Mouse (Mus musculus) hindbrain, embryonic 14.5 days (tissue): ENCODE measurements around the gene Pde3a. TPM values are rescaled to one million over a fixed set of nuclear protein-coding genes. Genes with fewer than 3 reads are reported as not detected.

Experiments used
- ATAC-seq: fragments of 200-750 bp; cut with Nextera tagmentation; 2 replicates; pipeline ENCODE4 v1.8.0; 2017; ENCODE audit warnings: moderate number of reproducible peaks, mild to moderate bottlenecking, moderate TSS enrichment, moderate library complexity; ENCODE audit not compliant: low FRiP score
- DNase-seq: peaks from one replicate; pipeline ENCODE4 v3.0.0-alpha.2; 2015; ENCODE audit warnings: low spot score
- H3K27ac ChIP-seq: fragments of 300-500 bp; sonication (generic); 2 replicates; pipeline ENCODE4 v1.5.1; 2014; ENCODE audit warnings: mild to moderate bottlenecking, moderate library complexity
- H3K27me3 ChIP-seq: fragments of 300-500 bp; sonication (generic); 2 replicates; pipeline ENCODE4 v1.6.1; 2014; ENCODE audit warnings: mild to moderate bottlenecking, low read length, mixed read lengths; ENCODE audit not compliant: control insufficient read depth, insufficient read depth
- H3K36me3 ChIP-seq: fragments of 300-500 bp; sonication (generic); replicated peaks from 2 replicates; pipeline ENCODE4 v1.6.1; 2014; ENCODE audit not compliant: control insufficient read depth, insufficient read depth
- H3K4me1 ChIP-seq: fragments of 300-500 bp; sonication (generic); replicated peaks from 2 replicates; pipeline ENCODE4 v1.6.1; 2014; ENCODE audit warnings: antibody characterized with exemption, low read length, mixed read lengths; ENCODE audit not compliant: control insufficient read depth, insufficient read depth
- H3K4me2 ChIP-seq: fragments of 300-500 bp; sonication (generic); replicated peaks from 2 replicates; pipeline ENCODE4 v1.6.1; 2014; ENCODE audit warnings: mild to moderate bottlenecking, moderate library complexity
- H3K4me3 ChIP-seq: fragments of 300-500 bp; sonication (generic); replicated peaks from 2 replicates; pipeline ENCODE4 v1.5.1; 2014; ENCODE audit warnings: mild to moderate bottlenecking, low read length
- H3K9ac ChIP-seq: fragments of 300-500 bp; sonication (generic); 2 replicates; pipeline ENCODE4 v1.6.1; 2014
- H3K9me3 ChIP-seq: fragments of 300-500 bp; sonication (generic); 2 replicates; pipeline ENCODE4 v1.6.1; 2016; ENCODE audit warnings: low read length; ENCODE audit not compliant: control insufficient read depth
- WGBS: fragments of 180-500 bp; shearing (Covaris S2); extraction: QIAGEN DNeasy Blood & Tissue Kit; methylation state at CpG from one replicate; pipeline ENCODE4 v1.1.7; 2014; 5-methylcytosine and 5-hydroxymethylcytosine counted together
- polyA plus RNA-seq: library from polyadenylated mRNA; unstranded; fragments of >200 nt; fragmentation: Nextera tagmentation; extraction: Ambion mirVana; gene quantifications from 2 replicates; pipeline ENCODE4 v1.2.1, GENCODE M21; 2014

The Pde3a gene
- polyA plus RNA-seq, 1 experiment from 2014 or later = 2.7 TPM

DNA sequence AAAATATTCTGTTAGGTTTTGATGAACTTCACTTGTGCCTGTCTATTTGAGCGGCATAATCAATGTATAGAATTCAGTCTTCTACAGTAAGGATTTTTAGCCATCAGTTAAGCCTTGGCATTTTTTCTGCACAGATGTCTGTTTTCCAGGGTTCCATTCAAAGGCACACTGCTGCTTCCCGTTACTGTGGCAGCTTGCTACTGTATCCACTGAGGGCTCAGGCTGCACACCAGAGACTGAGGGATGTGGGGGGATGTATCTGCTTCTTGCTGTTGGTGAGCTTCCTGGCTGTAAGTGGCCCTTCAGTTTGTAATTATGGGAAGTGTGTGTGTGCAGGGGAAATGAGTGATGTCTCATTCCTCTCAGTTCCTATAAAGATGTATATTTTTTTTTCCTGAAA lies 154.9 kb downstream of the Pde3a start:
- no peaks in the 10 kb centered on the region for H3K27me3 ChIP-seq
- H3K4me3 ChIP-seq = no peak overlapping the region
- H3K9ac ChIP-seq = no peak overlapping the region
- no peaks in the 10 kb centered on the region for H3K36me3 ChIP-seq
- whole genome bisulfite sequencing = 58% methylated on average over 2 of the region's 2 CpGs
- ATAC-seq (no peak), DNase-seq (no peak)
- no peaks in the 10 kb centered on the region for H3K9me3 ChIP-seq
- H3K27ac ChIP-seq = no peak overlapping the region
- H3K4me1 ChIP-seq = 0 out of 2 replicates have a peak, but pooled peaks cover 4% of the 10 kb centered on the region
- no peak overlapping the region for H3K4me2 ChIP-seq

DNA sequence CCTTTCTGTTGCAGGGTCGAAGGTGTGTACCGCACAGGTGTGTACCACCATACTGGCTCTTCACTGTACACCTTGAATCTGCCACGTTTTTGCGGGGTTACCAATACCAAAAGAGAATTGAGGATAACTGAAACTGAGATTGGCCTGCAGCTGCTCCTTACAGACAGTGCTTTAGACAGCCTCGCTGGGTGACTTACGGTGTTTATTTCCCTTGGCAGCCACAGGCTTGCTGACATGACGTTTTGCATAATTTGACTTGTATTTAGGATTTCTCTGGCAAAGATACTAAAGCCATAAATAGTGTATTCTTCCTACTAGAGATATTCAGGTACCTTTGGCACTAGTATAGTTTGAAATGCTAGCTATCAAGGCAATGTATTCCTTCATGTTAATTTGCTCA lies 155.6 kb downstream of the Pde3a start:
- H3K27ac ChIP-seq = no peak overlapping the region

DNA sequence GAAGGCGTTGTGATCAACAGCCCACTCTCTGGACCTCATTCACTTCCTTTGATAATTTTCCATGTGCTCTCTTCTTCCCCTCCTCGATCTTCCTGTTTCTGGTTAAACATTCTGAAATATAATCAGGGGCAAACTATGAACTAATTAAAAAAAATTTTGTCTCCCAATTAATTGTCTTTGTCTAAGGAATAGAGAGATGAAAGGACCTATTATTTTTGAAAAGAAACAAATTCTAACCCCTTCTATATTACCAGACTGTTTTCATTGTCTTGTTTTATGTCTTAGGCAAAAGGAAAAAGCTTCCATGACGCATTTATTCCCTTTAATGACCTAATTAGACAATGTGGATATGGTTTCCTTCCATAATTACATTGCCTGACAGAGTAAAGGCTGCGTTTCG lies 156.4 kb downstream of the Pde3a start:
- 67% methylated on average over 5 of the region's 5 CpGs for WGBS
- H3K4me1 ChIP-seq = 0 out of 2 replicates have a peak, but pooled peaks cover 4% of the 10 kb centered on the region
- DNase-seq = no peak
- no peak overlapping the region for H3K4me3 ChIP-seq
- H3K27me3 ChIP-seq = no peaks in the 10 kb centered on the region
- no peak overlapping the region for H3K9ac ChIP-seq
- no peaks in the 10 kb centered on the region for H3K9me3 ChIP-seq
- no peak for ATAC-seq
- H3K36me3 ChIP-seq = no peaks in the 10 kb centered on the region
- H3K27ac ChIP-seq = no peak overlapping the region
- H3K4me2 ChIP-seq = no peak overlapping the region

More for the DNA sequence above, 155.6 kb downstream of the Pde3a start:
- H3K9ac ChIP-seq = no peak overlapping the region
- no peak for DNase-seq
- 75% methylated on average over 7 of the region's 7 CpGs for WGBS
- H3K36me3 ChIP-seq = no peaks in the 10 kb centered on the region
- no peak overlapping the region for H3K4me3 ChIP-seq
- no peaks in the 10 kb centered on the region for H3K27me3 ChIP-seq
- 0 out of 2 replicates have a peak, but pooled peaks cover 4% of the 10 kb centered on the region for H3K4me1 ChIP-seq
- H3K9me3 ChIP-seq = no peaks in the 10 kb centered on the region
- no peak overlapping the region for H3K4me2 ChIP-seq
- ATAC-seq = no peak

DNA sequence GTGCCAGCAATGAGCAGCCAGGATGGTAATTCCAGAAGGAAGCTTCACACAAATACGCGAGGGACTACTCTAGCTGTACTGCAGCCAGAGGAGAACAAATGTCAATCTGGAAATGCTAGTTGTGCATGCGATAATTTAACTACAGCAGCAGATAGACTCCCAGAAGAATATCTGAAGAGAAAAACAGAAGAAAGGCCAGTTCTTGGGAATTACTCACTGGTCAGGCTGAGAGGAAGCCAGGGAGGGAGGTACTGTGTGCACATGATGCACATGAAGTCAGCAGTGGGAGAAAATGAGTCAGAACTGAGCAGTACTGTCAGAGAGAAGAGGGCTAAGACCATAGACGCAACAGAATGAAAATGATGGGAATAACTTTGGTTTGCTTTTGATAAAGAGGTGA lies 159.7 kb downstream of the Pde3a start:
- Histone ChIP-seq H3K4me3 (no peak overlapping the region), H3K27me3 (no peaks in the 10 kb centered on the region), H3K9ac (no peak overlapping the region), H3K4me1 (0 out of 2 replicates have a peak, but pooled peaks cover 4% of the 10 kb centered on the region), H3K36me3 (no peaks in the 10 kb centered on the region), H3K27ac (no peak overlapping the region), H3K4me2 (no peak overlapping the region), H3K9me3 (no peaks in the 10 kb centered on the region)
- DNase-seq (no peak), ATAC-seq (no peak)
- 94% methylated on average over 4 of the region's 4 CpGs for WGBS

DNA sequence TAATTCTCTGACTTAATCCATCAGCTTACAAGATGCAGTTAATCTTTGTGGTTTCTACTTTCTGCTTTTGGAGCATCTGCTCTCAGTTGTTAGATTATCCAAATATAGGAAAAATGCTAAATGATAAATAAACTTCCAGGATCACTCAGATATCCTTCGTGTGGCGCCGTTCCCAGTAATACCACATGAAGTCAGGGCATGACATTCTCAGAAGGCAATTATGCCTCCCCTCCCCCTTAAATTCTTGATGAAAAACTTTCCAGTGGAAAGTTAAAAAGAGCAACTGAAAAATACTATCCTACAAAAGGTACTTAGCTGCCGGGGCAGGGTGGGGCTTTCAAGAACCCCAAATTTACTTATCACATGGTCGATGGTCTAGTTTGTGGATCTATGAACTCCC lies 161.8 kb downstream of the Pde3a start:
- Histone ChIP-seq H3K4me3 (no peak overlapping the region), H3K4me1 (0 out of 2 replicates have a peak, but pooled peaks cover 2% of the 10 kb centered on the region), H3K4me2 (no peak overlapping the region)

DNA sequence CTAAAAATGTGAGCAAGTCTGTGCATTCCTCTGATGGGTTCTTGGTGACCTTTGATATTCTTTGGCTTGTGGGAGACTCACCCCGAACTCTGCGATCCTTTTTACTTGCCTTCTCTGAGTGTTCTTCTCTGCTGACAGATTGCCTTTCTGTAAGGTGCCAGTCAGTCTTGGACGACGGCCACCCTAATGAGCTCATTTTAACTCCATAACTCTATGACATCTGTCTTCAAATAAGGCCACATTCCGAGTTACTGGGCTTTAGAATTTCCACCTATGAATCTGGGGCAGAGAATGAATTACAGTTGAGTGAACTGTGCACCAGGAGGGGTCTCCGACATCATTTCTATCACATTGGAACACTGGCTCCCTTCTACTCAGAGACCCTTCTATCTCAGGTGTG lies 176.0 kb downstream of the Pde3a start:
- Histone ChIP-seq H3K27me3 (no peaks in the 10 kb centered on the region), H3K27ac (no peak overlapping the region), H3K36me3 (no peaks in the 10 kb centered on the region), H3K4me2 (no peak overlapping the region), H3K4me3 (no peak overlapping the region), H3K9me3 (no peaks in the 10 kb centered on the region), H3K4me1 (no peaks in the 10 kb centered on the region), H3K9ac (no peak overlapping the region)
- DNase-seq (no peak), ATAC-seq (no peak)
- 85% methylated on average over 6 of the region's 6 CpGs for WGBS

More for the DNA sequence above, 161.8 kb downstream of the Pde3a start:
- H3K9ac ChIP-seq = no peak overlapping the region
- no peak overlapping the region for H3K27ac ChIP-seq
- H3K36me3 ChIP-seq = no peaks in the 10 kb centered on the region
- no peaks in the 10 kb centered on the region for H3K9me3 ChIP-seq
- H3K27me3 ChIP-seq = no peaks in the 10 kb centered on the region
- no peak for DNase-seq
- no peak for ATAC-seq
- WGBS = 86% methylated on average over 5 of the region's 5 CpGs

DNA sequence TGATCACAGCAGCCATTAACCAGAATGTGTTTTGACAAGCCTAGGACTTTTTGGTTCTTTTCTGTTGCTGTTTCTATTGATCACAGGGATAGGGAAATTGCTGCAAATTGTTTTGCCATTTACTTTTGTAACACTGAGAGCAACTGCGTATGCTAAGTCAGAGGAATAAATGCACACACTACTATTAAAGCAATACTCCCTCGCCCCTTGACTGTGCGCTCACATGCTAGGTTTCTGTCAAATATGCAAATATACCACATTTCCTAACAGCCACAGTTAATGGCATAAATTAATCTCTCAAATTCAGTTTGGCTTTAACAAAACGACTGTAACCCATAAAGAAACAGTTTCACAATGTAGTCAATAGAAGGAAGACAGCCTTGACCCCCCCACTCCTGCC lies 179.5 kb downstream of the Pde3a start:
- no peak for ATAC-seq
- H3K9ac ChIP-seq = no peak overlapping the region
- no peaks in the 10 kb centered on the region for H3K4me1 ChIP-seq
- H3K9me3 ChIP-seq = no peaks in the 10 kb centered on the region
- H3K36me3 ChIP-seq = no peaks in the 10 kb centered on the region
- H3K27ac ChIP-seq = no peak overlapping the region
- 68% methylated on average over 4 of the region's 4 CpGs for WGBS
- no peaks in the 10 kb centered on the region for H3K27me3 ChIP-seq
- H3K4me2 ChIP-seq = no peak overlapping the region
- DNase-seq = no peak
- no peak overlapping the region for H3K4me3 ChIP-seq

DNA sequence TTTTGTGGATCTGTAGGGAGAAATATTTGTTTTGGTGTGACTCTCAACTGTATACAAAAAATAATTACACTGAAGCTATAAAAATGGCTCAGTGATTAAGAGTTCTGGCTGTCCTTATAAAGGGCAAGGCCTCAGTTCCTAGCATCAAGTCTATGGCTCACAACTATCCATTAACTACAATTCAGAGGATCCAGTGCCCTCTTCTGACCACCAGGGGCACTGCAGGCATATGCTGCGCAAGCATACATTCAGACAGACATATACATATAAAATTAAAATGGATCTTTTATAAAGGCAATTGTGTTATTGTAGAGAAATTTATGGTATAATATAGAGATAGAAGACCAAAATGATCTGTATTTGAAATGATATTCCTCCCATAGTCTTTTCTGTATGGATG lies 181.1 kb downstream of the Pde3a start:
- 85% methylated on average over 1 of the region's 1 CpGs for WGBS
- DNase-seq = no peak
- no peaks in the 10 kb centered on the region for H3K9me3 ChIP-seq
- no peak overlapping the region for H3K27ac ChIP-seq
- H3K27me3 ChIP-seq = no peaks in the 10 kb centered on the region
- H3K9ac ChIP-seq = no peak overlapping the region
- no peak overlapping the region for H3K4me2 ChIP-seq
- no peak for ATAC-seq
- no peak overlapping the region for H3K4me3 ChIP-seq
- no peaks in the 10 kb centered on the region for H3K36me3 ChIP-seq
- peaks cover 14% of the 10 kb centered on the region; the same call in 1 of the 2 replicates for H3K4me1 ChIP-seq

DNA sequence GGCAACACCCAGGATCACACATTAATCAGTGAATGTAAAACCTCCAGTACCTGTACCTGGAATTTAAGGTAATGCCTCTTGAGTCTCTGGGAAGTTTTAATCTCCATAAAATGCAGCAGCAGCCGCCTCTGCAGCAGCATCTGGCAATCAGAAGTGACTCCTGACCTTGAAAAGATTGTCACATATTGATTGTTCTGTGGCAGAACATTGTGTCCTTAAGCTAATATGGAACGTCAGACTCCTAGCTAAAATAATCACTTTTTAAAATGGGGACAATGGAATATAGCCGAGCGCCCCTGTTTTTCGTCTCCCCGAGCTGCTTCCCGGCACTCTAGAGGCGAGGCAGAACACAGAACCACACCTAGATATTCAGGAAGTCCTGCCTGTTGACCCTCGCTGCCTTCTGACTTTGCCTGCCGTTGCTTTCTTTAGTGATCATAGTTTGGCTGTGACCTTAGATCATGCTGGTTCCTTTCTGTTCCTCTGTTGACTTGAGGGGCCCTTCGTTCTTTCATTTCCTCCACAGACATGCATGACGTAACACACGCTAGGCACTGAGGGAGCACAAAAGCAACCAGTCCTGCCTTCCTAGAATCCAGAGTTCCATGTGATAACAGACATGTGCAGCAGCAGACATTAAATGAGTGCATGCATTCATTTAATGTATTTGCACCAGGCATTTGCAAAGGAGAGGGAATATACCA lies 183.4 kb downstream of the Pde3a start:
- DNase-seq = no peak
- WGBS = 85% methylated on average over 13 of the region's 13 CpGs
- H3K36me3 ChIP-seq = no peaks in the 10 kb centered on the region
- H3K4me2 ChIP-seq = no peak overlapping the region
- no peaks in the 10 kb centered on the region for H3K27me3 ChIP-seq
- ATAC-seq = no peak
- peaks cover 16% of the 10 kb centered on the region; the same call in 1 of the 2 replicates for H3K4me1 ChIP-seq
- no peak overlapping the region for H3K4me3 ChIP-seq
- no peak overlapping the region for H3K27ac ChIP-seq
- no peak overlapping the region for H3K9ac ChIP-seq
- H3K9me3 ChIP-seq = no peaks in the 10 kb centered on the region
